12 mouse cellular contexts compared by ENCODE assay signal in the genomic region with DNA sequence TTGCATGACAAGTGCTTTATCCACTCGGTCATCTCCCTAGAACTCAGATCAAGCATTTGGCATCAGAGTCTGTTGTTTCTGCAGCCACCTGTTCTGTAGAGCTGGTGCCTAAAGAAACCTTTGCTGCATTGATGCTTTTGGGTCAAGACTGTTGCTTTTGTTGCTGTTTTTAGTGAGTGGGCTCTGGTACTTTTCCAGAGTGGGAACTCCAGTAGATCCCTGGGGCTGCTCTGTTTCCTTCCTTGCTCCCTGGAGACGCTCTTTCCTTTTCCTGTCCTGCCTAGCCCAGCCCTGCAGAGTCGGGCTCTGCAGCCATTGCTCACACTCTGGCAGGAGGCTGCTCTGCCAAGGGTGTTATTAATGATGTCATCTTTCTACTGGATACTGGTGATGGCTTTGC.
DNase-seq lines count a peak whose midpoint lies in the region; ATAC-seq lines count a peak whose summit lies in the region.
"Had no signal": no experiment of that assay in that cellular context is flagged by ENCODE, and none has a peak within 500 bp of the region (broad histone marks: within the 10 kb centered on the region; RNA-seq: fewer than 3 reads in every experiment).

No protein-coding gene starts in this region.

- 54% methylated on average over 3 of the region's 3 CpGs for WGBS in liver, embryonic 11.5 days
- 81% methylated on average over 3 of the region's 3 CpGs for WGBS in midbrain, embryonic 10.5 days

- ATAC-seq in liver, embryonic 11.5 days (replicated peaks; ENCODE audit: low FRiP score), result no peak
- ATAC-seq: forebrain, embryonic 15.5 days had no signal

- H3K4me3 ChIP-seq in liver, embryonic 11.5 days (ENCODE audit: low read depth, low read length), result no peak overlapping the region
- H3K4me3 ChIP-seq in midbrain, embryonic 10.5 days, result no peak overlapping the region
- H3K4me3 ChIP-seq: forebrain, embryonic 15.5 days; limb, embryonic 12.5 days; stomach, embryonic 15.5 days had no signal

- no peak overlapping the region for H3K4me2 ChIP-seq in liver, embryonic 11.5 days
- H3K4me2 ChIP-seq: forebrain, embryonic 15.5 days; limb, embryonic 12.5 days; midbrain, embryonic 11.5 days; stomach, embryonic 15.5 days had no signal

- H3K9me3 ChIP-seq in liver, embryonic 11.5 days (ENCODE audit: control insufficient read depth, low read length), result no peaks in the 10 kb centered on the region
- H3K9me3 ChIP-seq in midbrain, embryonic 10.5 days (replicated peaks), result no peaks in the 10 kb centered on the region
- H3K9me3 ChIP-seq: forebrain, embryonic 15.5 days; limb, embryonic 12.5 days; stomach, embryonic 15.5 days had no signal

- DNase-seq in gastrocnemius, postnatal 14 days, result peak; percentile 19
- no peak for DNase-seq in gastrocnemius, postnatal 4 days (ENCODE audit: low spot score in 2 of 2)
- peak; percentile 55 for DNase-seq in adrenal gland, postnatal 14 days
- DNase-seq in heart, adult 9 months (ENCODE audit: low spot score in 2 of 2), result peak; percentile 75 to 80
- peak; percentile 74 for DNase-seq in kidney, postnatal 14 days
- DNase-seq in liver, embryonic 11.5 days (ENCODE audit: low spot score), result no peak
- no peak for DNase-seq in midbrain, embryonic 10.5 days (ENCODE audit: low spot score)
- DNase-seq in left cerebral cortex, postnatal 10 days (ENCODE audit: extremely low spot score in 1 of 2, low spot score in 2 of 2), result no peak

- H3K4me1 ChIP-seq in liver, embryonic 11.5 days (replicated peaks; ENCODE audit: control insufficient read depth, insufficient read depth, low read length), result peaks cover 8% of the 10 kb centered on the region
- peaks cover 7% of the 10 kb centered on the region; the same call in 1 of the 2 replicates for H3K4me1 ChIP-seq in midbrain, embryonic 10.5 days

- H3K36me3 ChIP-seq in liver, embryonic 11.5 days (ENCODE audit: control insufficient read depth, insufficient read depth, low read length), result no peaks in the 10 kb centered on the region
- H3K36me3 ChIP-seq in midbrain, embryonic 10.5 days, result peaks cover 3% of the 10 kb centered on the region; the same call in 1 of the 2 replicates
- H3K36me3 ChIP-seq: forebrain, embryonic 15.5 days; limb, embryonic 12.5 days; stomach, embryonic 15.5 days had no signal

- no peak overlapping the region for H3K27ac ChIP-seq in liver, embryonic 11.5 days (ENCODE audit: low read depth, low read length)
- H3K27ac ChIP-seq in midbrain, embryonic 10.5 days (replicated peaks), result no peak overlapping the region
- H3K27ac ChIP-seq: forebrain, embryonic 15.5 days; limb, embryonic 12.5 days; stomach, embryonic 15.5 days had no signal

- H3K27me3 ChIP-seq in liver, embryonic 11.5 days (replicated peaks; ENCODE audit: control insufficient read depth, insufficient read depth, low read length), result no peaks in the 10 kb centered on the region
- H3K27me3 ChIP-seq in midbrain, embryonic 10.5 days (ENCODE audit: low read depth, poor library complexity, severe bottlenecking), result no peaks in the 10 kb centered on the region
- H3K27me3 ChIP-seq: forebrain, embryonic 15.5 days; limb, embryonic 12.5 days; stomach, embryonic 15.5 days had no signal

- intact Hi-C loops in gastrocnemius, postnatal 14 days (cut with DNase I; ENCODE audit: low total_unique reads), result no loop called here
- intact Hi-C loops in left cerebral cortex, postnatal 10 days (cut with DNase I), result no loop called here

- no peak overlapping the region for H3K9ac ChIP-seq in liver, embryonic 11.5 days (ENCODE audit: low read depth, low read length)
- H3K9ac ChIP-seq: forebrain, embryonic 15.5 days; limb, embryonic 12.5 days; stomach, embryonic 15.5 days had no signal

Comparison
In these comparisons a context has a peak if more than half of its experiments do, and no peak if none do; other contexts are left out.
1. DNase-seq: peak in gastrocnemius, postnatal 14 days (single experiment), adrenal gland, postnatal 14 days (single experiment), heart, adult 9 months (2 of 2) and kidney, postnatal 14 days (single experiment); none in gastrocnemius, postnatal 4 days (0 of 2), liver, embryonic 11.5 days (single experiment), midbrain, embryonic 10.5 days (single experiment) and left cerebral cortex, postnatal 10 days (0 of 2).